Mouse (Mus musculus) brain, adult 2 months (tissue): ENCODE results near the gene Slc37a4.
A peak's percentile ranks its signal among the peaks of the same experiment; 100 is the strongest.
"Not testable (repeated sequence)": the region's sequence is repeated elsewhere in the genome, so short reads cannot be mapped to it uniquely, and the experiment has no call there.

Experiments used
- DNase-seq: peaks from one replicate; pipeline ENCODE4 v3.0.0; 2011; ENCODE audit warnings: low read depth, low spot score

The Slc37a4 gene

DNA sequence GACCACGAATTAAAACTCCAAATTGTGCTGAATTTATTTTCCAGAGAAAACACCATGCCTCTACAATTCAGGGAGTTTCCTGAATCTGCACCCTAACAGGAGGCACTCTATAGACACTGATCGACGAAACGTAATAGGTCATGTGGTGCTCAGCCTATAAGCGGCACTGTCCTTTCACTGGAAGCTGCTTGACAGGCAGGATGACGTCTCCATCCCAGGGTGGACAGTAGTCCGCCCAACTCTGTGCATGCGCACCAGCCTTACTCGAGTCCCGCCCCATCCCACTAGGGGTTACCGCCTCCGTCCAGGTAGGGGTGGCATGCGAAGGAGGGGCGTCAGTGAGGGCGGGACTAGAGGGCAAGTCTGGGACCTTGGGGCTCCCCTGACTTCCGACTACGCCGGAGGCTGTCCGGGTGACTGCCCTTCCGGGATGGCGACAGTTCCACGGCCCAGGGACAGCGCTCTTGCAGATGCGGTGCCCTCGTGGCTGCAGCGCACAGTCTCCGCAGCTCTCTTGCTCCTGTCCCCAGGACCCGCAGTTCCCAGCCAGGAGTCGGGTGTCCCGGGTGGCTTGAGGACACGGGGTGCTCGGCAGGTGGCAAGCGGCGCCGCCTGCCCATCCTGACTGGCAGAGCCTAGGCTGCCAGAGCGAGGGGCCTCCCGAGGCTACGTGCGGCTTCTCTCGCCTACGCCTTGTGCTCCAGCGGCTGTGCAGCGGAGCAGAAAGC is at the start of gene Slc37a4:
TSS of gene Slc37a4 (plus strand) at position 169 of the 728 bp plus-strand sequence.
- DNase-seq, result peak; percentile 100

DNA sequence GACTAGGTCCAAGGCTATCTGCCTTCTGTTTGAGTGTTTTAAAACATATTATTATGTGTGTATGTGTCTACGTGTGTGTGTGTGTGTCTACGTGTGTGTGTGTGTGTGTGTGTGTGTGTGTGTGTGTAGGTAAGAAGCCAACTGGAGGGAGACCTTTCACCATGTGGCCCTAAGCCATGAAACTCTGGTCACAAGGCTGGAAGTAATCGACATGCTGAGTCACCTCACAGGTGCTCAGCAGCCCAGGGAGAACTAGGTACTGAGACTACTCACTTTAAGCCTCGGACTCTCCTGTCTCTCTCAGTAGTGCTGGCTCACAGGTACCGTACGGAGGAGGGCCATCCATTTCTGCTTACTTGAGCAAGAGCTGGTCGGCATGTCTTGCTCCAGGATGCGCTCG is 49.5 kb upstream of the Slc37a4 start:
- DNase-seq, result no peak

DNA sequence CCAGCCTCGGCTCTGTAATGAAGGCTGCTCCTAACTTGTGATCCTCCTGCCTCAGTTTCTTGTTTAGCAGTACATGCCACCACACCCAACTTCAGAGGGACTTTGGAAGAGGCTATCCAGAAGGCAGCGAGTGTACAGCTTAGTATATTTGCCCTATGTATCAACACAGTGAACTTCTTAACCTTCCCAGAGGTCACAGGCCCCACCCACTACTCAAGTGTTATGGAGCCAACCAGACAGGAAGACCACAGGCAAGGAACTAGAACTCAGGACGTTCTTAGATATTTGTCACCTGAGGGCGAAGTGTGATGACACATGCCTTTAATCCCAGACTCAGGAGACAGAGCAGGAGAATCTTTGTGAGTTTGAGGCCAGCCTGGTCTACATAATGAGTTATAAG is 49.0 kb upstream of the Slc37a4 start:
- DNase-seq, result no peak

DNA sequence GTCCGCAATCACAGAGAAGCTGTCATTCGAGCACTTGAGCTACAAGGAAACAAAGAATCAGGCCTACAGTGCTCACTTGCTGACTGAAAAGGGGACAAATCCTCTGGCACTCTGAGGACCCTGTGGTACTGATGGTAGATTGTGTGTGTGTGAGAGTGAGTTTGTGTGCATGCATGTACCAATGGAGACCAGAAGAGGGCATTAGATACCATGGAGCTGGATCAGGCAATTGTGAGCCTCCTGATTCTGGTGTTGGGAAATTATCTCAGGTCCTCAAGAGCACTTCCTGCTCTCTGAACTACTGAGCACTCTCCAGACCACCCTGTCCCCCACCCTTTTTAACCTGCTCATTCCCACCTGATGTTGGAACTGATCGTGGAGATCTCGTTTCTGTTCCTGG is 48.1 kb upstream of the Slc37a4 start:
- no peak for DNase-seq

DNA sequence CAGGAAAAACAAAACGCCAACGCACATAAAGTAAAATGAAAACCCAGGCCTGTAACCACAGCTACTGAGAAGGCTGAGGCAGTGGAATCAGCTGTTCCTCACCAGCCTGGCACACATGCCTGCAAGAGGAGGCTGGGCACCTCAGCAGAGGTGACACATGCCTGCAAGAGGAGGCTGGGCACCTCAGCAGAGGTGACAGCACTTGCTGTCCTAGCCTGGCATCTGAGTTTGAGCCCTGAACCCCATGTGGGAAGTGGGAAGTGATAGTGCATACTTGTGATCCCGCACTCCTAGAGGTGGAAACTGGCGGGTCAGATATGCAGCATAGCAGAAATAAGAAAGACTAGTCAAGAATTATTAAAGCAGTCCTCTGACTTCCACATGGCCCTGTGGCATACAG is 45.3 kb upstream of the Slc37a4 start:
- peak; percentile 45 for DNase-seq

DNA sequence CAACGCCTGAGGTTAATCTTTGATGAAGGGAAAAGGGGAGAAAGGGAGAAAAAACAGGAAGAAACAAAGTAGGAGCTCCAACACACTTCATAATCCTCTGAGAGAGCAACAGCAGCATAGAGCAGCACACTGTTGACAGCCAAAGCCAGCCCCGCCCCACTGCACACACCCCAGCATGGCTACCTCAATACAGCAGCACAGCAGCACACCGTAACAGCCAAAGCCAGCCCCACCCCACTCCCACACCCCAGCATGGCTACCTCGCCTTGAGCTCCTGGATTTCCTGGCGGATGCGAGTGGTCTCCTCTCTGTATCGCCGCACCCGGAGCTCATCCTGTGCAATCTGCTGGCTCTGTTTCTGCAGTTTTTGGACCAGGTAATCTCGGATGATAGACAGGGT is 44.3 kb upstream of the Slc37a4 start:
- no peak for DNase-seq

DNA sequence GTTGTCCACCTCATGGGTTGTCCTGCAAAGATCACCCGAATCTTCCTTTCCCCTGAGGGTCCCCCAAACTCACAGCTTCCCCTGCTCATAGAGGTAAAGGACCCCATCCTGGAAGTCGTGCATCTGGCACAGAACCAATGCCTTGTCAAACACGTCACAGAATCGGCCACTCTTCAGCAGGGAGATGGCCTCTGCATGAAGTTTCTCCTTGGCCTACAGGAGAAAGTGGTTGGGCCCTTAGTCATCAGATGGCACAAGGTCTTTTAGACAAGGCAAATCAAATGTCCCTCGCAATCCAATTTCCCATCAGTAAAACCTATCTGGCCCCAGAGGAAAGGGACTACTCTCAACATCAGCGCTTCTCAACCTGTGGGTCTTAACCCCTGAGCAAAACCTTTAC is 43.5 kb upstream of the Slc37a4 start:
- DNase-seq, result no peak

DNA sequence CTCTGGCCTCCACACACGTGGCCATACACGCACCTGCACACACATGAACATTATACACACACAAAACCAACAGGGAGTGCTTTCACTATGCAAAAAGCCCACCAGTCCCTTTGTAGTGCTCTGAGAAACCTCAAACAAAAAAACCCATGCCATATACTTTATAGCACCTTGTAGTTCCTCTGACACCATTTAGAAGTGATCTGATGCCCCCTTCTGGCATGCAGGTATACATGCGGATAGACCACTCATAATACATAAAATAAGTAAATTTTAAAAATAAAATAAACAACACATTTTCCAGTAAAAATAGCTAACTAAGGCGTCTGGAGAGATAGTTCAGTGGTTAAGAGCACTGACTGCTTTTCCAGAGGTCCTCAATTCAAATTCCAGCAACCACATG is 39.4 kb upstream of the Slc37a4 start:
- DNase-seq, result peak; percentile 23

DNA sequence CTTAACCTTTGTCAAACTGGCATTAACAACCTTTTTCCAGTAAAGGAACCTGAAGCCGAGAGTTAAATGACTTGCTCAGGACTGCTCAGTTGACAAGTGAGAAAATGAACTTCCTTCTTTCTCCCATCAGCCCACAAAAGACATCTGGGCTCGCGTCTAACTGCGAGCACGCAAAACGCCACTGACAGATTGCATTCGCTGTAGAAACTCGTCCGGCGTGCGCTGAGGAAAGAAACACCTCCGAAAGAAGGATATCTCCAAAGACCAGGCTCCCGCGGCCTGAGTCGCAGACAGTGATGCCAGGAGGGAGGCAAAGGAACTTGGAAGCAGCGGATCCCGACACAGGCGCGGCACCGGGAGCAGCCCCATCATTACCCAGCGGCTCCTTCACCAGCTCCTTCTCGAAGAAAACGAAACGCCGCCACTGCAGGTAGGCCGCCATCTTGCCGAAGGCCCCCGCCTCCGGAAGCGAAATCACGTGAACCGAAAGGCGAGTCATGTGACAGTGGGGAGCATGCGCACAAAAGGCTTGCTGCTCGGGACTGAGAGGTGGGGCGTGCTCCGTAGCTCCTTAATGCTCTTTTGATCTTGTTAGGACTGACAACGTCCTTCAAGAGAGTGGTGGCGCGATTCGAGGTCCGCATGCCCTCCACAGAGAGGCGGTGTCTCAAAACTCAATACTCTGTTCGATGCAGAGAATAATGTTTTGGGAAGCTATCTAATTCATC is 35.3 kb upstream of the Slc37a4 start, which contains the start of gene Vps11:
TSS of gene Vps11 (minus strand) at position 481 of the 728 bp plus-strand sequence.
- peak; percentile 98 for DNase-seq

DNA sequence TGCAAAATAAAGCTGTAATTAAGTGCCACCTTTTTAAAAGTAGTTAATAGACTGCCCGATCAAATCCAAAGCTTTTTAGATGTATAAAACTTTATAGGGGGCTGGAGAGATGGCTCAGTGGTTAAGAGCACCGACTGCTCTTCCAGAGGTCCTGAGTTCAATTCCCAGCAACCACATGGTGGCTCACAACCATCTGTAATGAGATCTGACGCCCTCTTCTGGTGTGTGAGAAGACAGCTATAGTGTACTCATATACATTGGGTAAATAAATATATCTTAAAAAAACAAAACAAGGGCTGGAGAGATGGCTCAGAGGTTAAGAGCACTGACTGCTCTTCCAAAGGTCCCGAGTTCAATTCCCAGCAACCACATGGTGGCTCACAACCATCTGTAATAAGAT is 34.7 kb upstream of the Slc37a4 start:
- not testable (repeated sequence) for DNase-seq

DNA sequence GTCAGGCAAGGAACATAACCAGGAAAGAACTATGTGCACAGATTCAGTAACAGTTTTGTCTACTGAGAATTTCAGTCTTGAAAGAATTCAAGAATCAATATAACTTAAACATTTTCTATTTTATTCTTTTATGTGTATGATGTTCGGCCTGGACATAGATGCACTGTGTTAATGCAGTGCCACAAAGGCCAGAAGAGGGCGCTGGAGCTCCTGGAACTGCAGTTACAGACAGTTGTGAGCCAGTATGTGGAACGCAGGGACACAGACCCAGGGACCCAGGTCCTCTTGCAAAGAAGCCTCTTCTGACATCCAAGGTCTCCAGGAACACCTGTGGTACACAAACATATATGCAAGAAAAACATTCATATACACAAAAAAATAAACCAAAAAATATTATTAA is 32.2 kb upstream of the Slc37a4 start:
- DNase-seq, result peak; percentile 26

DNA sequence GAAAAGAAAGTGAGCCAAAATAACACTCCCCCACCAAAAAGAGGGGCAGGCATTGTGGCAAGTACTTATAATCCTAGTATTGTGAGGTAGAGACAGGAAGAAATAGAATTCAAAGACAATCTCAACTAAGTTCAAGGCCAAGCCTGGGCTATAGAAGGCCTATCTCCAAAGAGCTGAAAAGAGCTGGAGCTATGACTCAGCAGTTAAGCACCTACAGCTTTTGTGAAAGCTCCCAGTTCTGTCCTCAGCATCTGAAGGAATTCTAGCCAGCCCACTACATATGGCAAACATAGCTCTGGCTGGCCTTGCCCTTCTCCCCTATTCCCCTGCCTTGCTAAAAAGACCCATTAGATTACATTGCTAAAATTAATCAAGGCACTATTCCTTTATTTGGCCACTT is 23.3 kb upstream of the Slc37a4 start:
- DNase-seq, result no peak

DNA sequence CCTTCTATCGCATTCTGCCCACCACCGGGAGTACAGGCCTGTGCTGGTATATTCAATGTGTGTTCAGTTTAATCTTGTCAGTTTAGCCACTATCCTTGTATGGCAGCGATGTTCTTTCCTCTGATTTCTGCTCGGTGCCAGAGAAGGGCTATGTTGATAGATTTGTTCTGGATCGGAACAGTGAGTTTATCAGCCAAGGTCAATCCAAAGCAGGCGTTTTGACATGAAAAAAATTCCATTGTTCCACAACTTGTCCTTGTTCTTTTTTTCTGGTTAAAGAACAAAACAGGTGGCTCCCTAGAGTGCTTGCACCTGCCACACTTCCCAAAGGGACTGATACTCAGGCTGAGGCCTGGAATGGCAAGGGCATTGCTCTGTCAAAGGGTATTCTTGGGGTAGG is 20.5 kb upstream of the Slc37a4 start:
- no peak for DNase-seq

DNA sequence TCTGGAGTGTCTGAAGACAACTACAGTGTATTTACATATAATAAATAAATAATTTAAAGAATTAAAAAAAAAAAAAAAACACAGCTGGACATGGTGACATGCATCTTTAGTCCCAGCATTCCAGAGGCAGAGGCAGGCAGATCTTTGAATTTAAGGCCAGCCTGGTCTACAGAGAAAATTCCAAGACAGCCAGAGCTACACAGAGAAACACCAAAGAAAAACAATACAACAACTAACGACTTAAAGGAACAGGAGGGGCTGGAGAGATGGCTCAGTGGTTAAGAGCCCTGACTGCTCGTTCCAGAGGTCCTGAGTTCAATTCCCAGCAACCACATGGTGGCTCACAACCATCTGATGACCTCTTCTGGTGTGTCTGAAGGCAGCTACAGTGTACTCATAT is 19.3 kb upstream of the Slc37a4 start:
- not testable (repeated sequence) for DNase-seq

DNA sequence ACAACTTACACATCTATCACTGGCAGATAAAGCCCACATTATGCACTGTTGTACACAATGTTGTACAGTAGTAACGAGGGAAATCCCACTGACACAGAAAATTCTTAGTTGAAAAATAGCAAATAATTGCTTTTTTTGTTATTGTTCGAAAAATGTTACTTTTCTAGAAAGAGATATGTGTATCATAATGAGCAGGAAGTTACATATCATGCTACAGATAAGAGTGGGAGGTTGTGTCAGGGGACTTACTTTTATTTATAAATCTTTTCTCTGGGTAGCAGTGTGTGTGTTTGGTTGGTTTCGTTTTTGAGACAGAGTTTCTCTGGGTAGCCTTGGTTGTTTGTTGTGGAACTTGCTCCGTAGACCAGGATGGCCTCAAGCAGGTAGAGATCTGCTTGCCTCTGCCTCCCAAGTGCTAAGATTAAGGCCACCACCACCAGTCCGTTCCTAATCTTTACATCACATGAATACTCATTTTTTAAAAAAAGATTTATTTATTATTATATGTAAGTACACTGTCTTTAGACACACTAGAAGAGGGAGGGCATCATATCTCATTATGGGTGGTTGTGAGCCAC is 18.4 kb upstream of the Slc37a4 start:
- no peak for DNase-seq

DNA sequence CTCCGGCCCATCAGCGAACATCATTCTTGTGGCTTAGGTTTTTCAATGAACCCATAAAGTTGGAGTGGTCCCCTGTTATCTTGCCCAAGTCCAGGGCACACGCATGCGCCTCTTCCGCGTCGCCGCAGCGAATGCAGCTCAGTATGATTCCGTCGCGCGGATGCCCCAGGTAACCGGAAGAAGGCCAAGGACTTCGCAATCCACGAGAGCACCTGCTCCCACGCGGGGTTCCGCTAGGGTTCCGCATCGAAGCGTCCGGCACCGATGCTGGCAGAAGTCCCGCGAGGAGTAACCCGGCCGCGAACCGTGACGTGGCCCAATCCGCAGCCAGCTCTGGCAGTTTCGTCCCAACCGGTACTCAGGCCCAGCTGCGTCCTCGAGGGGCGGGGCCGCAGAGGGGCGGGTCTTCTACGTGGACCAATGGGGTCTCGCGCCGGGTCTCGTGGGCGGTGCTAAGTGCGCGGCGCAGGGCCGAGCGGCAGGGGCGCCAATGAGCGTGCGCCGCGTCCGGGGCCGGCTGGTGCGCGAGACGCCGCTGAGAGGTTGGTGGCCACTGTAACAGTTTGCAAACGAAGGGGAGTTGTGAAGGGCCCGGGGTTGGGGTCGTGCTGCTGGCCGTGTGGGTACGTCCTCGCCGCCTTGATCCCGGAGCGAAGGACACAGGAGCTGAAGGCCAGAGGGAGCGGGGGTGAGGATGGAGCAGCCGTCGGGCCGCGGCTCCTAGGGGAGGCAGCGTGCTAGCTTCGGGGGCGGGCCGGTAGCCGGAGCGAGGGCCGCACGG is 17.4 kb upstream of the Slc37a4 start, which contains the start of gene Hyou1:
TSS of gene Hyou1 (plus strand) at position 437 of the 781 bp plus-strand sequence.
- peak; percentile 99 for DNase-seq

DNA sequence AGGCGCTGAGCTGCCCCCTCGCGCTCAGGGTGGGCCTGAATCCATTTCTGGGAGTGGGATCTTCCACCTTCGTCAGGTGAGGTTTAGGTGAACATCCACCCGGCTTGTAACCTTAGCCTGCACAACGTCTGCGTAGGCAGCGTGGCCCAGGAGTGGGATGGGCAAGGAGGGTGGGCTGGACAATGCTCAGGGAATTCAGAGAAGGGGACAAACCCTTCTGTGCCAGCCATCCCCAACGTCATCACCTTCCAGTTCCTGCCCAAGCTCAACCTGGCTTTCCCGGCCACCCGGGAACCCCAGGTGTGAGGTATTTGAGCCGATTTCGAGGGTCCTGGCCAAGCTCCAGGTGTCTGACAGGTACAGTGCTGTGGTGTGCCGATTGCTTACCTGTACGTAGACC is 16.8 kb upstream of the Slc37a4 start:
- no peak for DNase-seq

DNA sequence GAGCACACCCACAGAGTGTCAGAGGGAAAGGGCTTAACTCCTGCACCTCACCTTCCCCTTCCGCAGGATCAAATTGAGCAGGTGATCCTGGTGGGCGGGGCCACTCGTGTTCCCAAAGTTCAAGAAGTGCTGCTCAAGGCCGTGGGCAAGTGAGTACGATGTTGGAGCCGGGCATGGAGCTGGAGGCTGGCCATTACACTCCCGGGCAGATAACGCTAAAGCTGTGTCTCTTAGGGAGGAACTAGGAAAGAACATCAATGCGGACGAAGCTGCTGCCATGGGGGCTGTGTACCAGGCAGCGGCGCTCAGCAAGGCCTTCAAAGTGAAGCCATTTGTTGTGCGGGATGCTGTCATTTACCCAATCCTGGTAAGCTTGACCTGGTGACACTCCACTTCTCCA is 12.1 kb upstream of the Slc37a4 start:
- DNase-seq, result no peak

DNA sequence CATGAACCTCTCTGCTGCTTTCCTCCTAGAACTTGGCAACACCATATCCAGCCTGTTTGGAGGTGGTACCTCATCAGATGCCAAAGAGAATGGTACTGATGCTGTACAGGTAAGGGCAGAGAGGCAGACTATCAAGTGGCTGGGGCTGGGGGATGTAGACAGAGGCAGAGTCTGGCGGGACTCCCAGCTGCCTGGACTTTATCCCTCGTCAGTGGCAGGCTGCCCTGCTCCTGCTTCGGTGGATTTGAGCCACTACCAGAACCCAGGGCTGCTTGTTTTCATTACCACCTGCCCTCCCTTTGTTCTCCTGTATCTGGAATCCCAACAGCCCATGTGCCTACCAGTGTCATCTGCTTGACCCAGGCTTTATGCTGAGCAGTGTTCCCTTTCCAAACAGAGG is 9.4 kb upstream of the Slc37a4 start:
- no peak for DNase-seq

DNA sequence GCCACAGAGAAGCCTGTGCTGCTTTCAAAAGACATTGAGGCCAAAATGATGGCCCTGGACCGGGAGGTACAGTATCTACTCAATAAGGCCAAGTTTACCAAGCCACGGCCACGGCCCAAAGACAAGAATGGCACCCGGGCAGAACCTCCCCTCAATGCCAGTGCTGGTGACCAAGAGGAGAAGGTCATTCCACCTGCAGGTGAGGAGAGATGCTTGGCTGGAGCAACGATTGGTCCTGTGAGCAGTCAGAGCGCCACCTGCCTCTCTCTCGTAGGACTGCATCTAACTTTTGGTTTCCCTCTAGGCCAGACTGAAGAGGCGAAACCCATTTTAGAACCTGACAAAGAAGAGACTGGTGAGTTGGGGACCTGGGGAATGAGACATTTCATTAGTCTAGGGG is 7.4 kb upstream of the Slc37a4 start:
- peak; percentile 80 for DNase-seq

DNA sequence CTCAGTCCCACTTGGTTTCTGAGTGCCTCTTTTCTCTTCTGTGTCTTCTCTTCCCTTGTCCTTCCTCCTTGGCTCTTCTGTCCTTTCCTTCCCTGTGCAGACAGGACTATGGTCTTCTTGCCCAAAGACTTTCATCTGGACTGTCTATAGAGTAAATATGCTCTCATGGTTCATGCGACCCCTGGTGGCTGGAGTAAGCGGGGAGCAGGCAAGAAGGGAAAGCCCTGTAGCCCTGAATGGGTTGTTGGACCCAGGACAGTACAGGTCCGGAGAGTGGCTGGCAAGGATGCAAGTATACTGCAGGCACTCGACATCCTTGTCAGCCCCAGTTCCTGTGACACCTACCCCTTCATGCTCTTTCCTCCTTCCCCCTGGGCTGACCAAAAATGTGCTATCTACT is 5.2 kb upstream of the Slc37a4 start:
- DNase-seq, result peak; percentile 71

DNA sequence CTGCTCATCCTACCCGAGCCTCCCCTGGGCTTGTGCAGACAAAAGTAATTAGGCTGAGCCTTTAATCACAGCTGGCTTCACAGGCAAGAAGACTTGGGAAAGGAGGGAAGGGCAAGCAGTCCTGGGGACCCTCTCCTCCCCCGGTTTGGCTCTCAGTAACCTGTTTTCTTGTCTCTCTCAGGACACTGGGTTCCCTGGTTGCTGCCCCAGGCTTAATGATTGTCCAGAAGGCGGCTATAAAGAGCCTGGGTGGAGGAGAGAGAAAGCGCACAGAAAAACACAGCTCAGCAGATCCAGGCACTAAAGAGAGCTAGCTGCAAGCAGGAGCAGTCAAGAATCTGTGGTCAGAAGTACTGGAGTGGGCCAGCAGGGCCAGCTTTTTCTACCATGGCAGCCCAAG is 1.4 kb downstream of the Slc37a4 start:
- DNase-seq, result peak; percentile 26
